In the genomic region with DNA sequence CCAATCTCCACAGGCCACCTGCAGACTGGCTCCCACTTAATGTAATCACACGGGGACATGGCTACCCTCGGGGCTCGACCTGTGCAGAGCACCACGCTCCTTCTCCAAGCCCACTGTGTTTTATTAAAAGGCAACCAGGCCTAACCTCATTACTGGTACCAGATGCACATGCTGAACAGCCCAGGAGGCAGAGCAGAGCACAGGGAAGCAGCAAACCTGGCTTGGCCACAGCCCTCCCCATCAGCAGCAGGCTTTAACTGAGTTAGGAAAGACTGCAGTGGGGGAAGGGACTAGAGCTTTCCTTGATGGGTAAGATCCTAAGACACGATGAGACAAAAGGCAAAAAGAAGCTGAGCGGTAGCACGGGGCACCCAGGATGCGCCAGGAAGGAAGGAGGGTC, we compare ENCODE assay signal across 11 mouse cellular contexts. TPM values are rescaled to one million over a fixed set of nuclear protein-coding genes. Genes with fewer than 3 reads are reported as not detected.
"Had no signal": no experiment of that assay in that cellular context is flagged by ENCODE, and none has a peak within 500 bp of the region (broad histone marks: within the 10 kb centered on the region; RNA-seq: fewer than 3 reads in every experiment).

No protein-coding gene starts in this region.

- H3K4me3 ChIP-seq: kidney, embryonic 15.5 days; limb, embryonic 15.5 days; midbrain, embryonic 12.5 days had no signal

- H3K4me2 ChIP-seq: kidney, embryonic 15.5 days; limb, embryonic 15.5 days; midbrain, embryonic 12.5 days had no signal

- H3K36me3 ChIP-seq: kidney, embryonic 15.5 days; limb, embryonic 15.5 days; midbrain, embryonic 12.5 days had no signal

- H3K27me3 ChIP-seq: limb, embryonic 15.5 days had no signal

- H3K27ac ChIP-seq: kidney, embryonic 15.5 days; limb, embryonic 15.5 days; liver, embryonic 14.5 days; midbrain, embryonic 12.5 days; stomach, postnatal 0 days had no signal

- H3K9ac ChIP-seq: kidney, embryonic 15.5 days; limb, embryonic 15.5 days; liver, embryonic 14.5 days; midbrain, embryonic 12.5 days had no signal

- ATAC-seq: midbrain, embryonic 16.5 days had no signal

- DNase-seq: kidney, postnatal 14 days; left cerebral cortex, postnatal 4 days; lung, adult 18-20 months; thymus, postnatal 4 days had no signal

- H3K9me3 ChIP-seq: kidney, embryonic 15.5 days; limb, embryonic 15.5 days; midbrain, embryonic 12.5 days had no signal

RNA-seq across cellular contexts. Expression of gene Ace3, which starts 52.5 kb away (rescaled TPM):
- polyA plus RNA-seq: kidney, embryonic 15.5 days; large intestine, adult 2 months; limb, embryonic 15.5 days; liver, embryonic 14.5 days; midbrain, embryonic 12.5 days; midbrain, embryonic 16.5 days; stomach, postnatal 0 days had no signal
